In genomic region chr1:162281981-162282381, GRCm38 (mm10) we compare ENCODE assay signal across 12 mouse cellular contexts.
DNase-seq lines count a peak whose midpoint lies in the region; ATAC-seq lines count a peak whose summit lies in the region.
"Had no signal": no experiment of that assay in that cellular context is flagged by ENCODE, and none has a peak within 500 bp of the region (broad histone marks: within the 10 kb centered on the region; RNA-seq: fewer than 3 reads in every experiment).

No protein-coding gene starts in this region.

- peak; percentile 78 for DNase-seq in embryo, embryonic 10 days (ENCODE audit: low spot score)
- DNase-seq in kidney, adult 9 months: peak; percentile 58
- no peak for DNase-seq in c-Kit-positive CD71-positive TER-119-positive erythroid progenitor cells, embryonic 14.5 days (ENCODE audit: low spot score)
- DNase-seq in heart, postnatal 25 days (ENCODE audit: low spot score): no peak
- DNase-seq: cerebellum, adult 11-12 months had no signal

- intact Hi-C loops in heart, postnatal 25 days (cut with DNase I): no loop called here

- H3K4me1 ChIP-seq in hindbrain, embryonic 16.5 days (ENCODE audit: control insufficient read depth, insufficient read depth, low read depth, low read length): peaks cover 4% of the 10 kb centered on the region
- peaks cover 6% of the 10 kb centered on the region for H3K4me1 ChIP-seq in hindbrain, embryonic 13.5 days (replicated peaks)
- H3K4me1 ChIP-seq in midbrain, embryonic 12.5 days: peaks cover 5% of the 10 kb centered on the region; the same call in 1 of the 2 replicates
- H3K4me1 ChIP-seq: forebrain, embryonic 15.5 days had no signal

- no peak overlapping the region for H3K4me3 ChIP-seq in hindbrain, embryonic 16.5 days (ENCODE audit: low read length)
- H3K4me3 ChIP-seq in hindbrain, embryonic 13.5 days: no peak overlapping the region
- H3K4me3 ChIP-seq in midbrain, embryonic 12.5 days: no peak overlapping the region
- H3K4me3 ChIP-seq: forebrain, embryonic 15.5 days; heart, embryonic 15.5 days had no signal

- WGBS in hindbrain, embryonic 16.5 days: 27% methylated on average over 7 of the region's 7 CpGs
- WGBS in hindbrain, embryonic 13.5 days: 27% methylated on average over 7 of the region's 7 CpGs
- 26% methylated on average over 7 of the region's 7 CpGs for WGBS in midbrain, embryonic 12.5 days

- no peaks in the 10 kb centered on the region for H3K27me3 ChIP-seq in hindbrain, embryonic 16.5 days (replicated peaks; ENCODE audit: control insufficient read depth, insufficient read depth, low read length)
- H3K27me3 ChIP-seq in hindbrain, embryonic 13.5 days: 0 out of 2 replicates have a peak, but pooled peaks cover 2% of the 10 kb centered on the region
- no peaks in the 10 kb centered on the region for H3K27me3 ChIP-seq in midbrain, embryonic 12.5 days
- H3K27me3 ChIP-seq: forebrain, embryonic 15.5 days; heart, embryonic 15.5 days had no signal

- H3K36me3 ChIP-seq in hindbrain, embryonic 16.5 days (ENCODE audit: control insufficient read depth, insufficient read depth, low read length): no peaks in the 10 kb centered on the region
- 0 out of 2 replicates have a peak, but pooled peaks cover 10% of the 10 kb centered on the region for H3K36me3 ChIP-seq in hindbrain, embryonic 13.5 days
- H3K36me3 ChIP-seq in midbrain, embryonic 12.5 days: no peaks in the 10 kb centered on the region
- H3K36me3 ChIP-seq: forebrain, embryonic 15.5 days; heart, embryonic 15.5 days had no signal

- peak; percentile 30; the same call in 1 of the 2 replicates for ATAC-seq in hindbrain, embryonic 16.5 days
- no peak for ATAC-seq in hindbrain, embryonic 13.5 days (ENCODE audit: low FRiP score)
- ATAC-seq in midbrain, embryonic 12.5 days (ENCODE audit: low FRiP score, low read depth): no peak
- no peak for ATAC-seq in megakaryocyte progenitor cell, adult 5-6 weeks (replicated peaks; ENCODE audit: poor library complexity)
- ATAC-seq: forebrain, embryonic 15.5 days had no signal

- no peak overlapping the region for H3K4me2 ChIP-seq in hindbrain, embryonic 16.5 days (ENCODE audit: low read length)
- no peak overlapping the region for H3K4me2 ChIP-seq in hindbrain, embryonic 13.5 days
- H3K4me2 ChIP-seq in midbrain, embryonic 12.5 days (replicated peaks): no peak overlapping the region
- H3K4me2 ChIP-seq: forebrain, embryonic 15.5 days; heart, embryonic 15.5 days had no signal

- H3K9ac ChIP-seq in hindbrain, embryonic 16.5 days (ENCODE audit: low read depth, low read length): no peak overlapping the region
- H3K9ac ChIP-seq in hindbrain, embryonic 13.5 days: no peak overlapping the region
- H3K9ac ChIP-seq in midbrain, embryonic 12.5 days (replicated peaks): no peak overlapping the region
- H3K9ac ChIP-seq: forebrain, embryonic 15.5 days; heart, embryonic 15.5 days had no signal

- no peaks in the 10 kb centered on the region for H3K9me3 ChIP-seq in hindbrain, embryonic 16.5 days (ENCODE audit: control insufficient read depth, low read length)
- H3K9me3 ChIP-seq in hindbrain, embryonic 13.5 days: no peaks in the 10 kb centered on the region
- no peaks in the 10 kb centered on the region for H3K9me3 ChIP-seq in midbrain, embryonic 12.5 days
- H3K9me3 ChIP-seq: forebrain, embryonic 15.5 days; heart, embryonic 15.5 days had no signal

- H3K27ac ChIP-seq in hindbrain, embryonic 16.5 days (ENCODE audit: low read depth, low read length): no peak overlapping the region
- no peak overlapping the region for H3K27ac ChIP-seq in hindbrain, embryonic 13.5 days
- H3K27ac ChIP-seq in midbrain, embryonic 12.5 days (replicated peaks): 0 out of 2 replicates have a peak overlapping the region, but pooled peaks have one; percentile 1
- H3K27ac ChIP-seq: forebrain, embryonic 15.5 days; heart, embryonic 15.5 days; macrophage had no signal

Comparison
In these comparisons a context has a peak if more than half of its experiments do, and no peak if none do; other contexts are left out.
1. DNase-seq: peak in embryo, embryonic 10 days (single experiment) and kidney, adult 9 months (single experiment); none in c-Kit-positive CD71-positive TER-119-positive erythroid progenitor cells, embryonic 14.5 days (single experiment) and heart, postnatal 25 days (single experiment).